Mouse (Mus musculus) fat pad, adult 2 months (tissue): ENCODE results near the gene Ap2b1.

Source experiments
- DNase-seq: peaks from one replicate; pipeline ENCODE4 v3.0.0-alpha.2; 2011; ENCODE audit warnings: low read depth, low spot score; ENCODE audit errors: extremely low read depth

The Ap2b1 gene

DNA sequence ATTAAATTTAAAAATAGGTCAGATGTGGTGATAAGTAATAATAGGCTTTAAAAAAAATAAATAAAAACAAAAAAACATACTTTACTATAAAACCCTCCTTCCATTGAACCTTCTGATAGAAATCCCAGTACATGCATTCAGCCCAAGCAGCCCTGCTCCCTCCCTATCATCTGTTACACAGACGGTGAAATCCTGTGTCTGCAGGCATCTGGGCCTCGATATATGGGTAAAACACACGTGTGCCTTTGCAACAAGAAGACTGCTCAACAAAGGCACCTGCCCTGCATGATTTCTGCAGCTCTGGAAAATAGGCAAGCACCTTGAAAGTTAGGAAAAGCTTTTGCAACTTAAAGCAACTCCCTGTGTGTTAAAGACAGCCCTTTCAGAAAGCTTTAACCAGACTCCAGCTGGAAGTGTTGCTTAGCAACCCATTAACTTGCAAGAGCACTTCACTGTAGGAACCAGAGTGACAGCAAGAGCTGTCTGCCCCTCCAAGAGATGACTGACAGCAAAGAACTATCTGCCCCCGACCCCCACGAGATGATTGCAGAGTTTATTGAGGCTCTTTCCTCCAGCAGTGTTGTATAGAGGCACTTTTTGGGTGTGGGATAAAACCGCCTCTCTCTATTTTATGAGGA, 96.1 kb downstream of the Ap2b1 start:
- DNase-seq, result no peak

DNA sequence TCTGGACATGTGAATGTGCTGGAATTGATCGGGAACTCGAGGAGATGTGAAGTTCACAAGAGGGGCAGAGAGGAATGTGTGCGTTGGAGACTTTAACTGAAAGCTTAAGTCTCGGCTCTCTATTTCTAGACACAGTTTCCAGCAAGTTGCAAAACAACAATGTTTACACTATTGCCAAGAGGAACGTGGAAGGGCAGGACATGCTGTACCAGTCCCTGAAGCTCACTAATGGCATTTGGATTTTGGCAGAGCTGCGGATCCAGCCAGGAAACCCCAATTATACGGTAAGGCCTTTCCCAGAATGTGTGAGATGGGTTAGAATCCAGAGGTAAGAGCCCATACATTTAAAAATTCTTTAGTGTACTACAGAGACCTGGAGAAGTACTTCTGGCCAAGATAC, 98.8 kb downstream of the Ap2b1 start:
- DNase-seq, result no peak

DNA sequence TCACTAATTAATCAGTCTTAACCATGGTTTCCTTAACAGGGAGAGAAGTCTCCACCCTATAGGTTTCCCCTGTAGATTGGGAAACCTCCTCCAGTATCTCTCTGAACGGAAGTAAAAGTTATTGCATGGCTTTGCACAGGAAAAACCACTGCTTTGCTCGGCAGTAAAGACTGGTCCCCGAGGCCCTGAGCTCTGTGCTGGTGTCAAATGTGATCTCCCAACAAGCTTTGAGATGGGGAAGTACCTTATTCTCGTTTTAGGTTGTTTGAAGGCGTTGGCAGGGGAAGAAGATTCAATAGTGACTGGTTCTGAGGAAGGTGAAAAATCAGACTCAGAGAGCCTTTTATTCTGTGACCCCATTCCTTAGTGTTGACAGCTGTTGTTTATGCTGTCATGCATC, 99.9 kb downstream of the Ap2b1 start:
- no peak for DNase-seq

DNA sequence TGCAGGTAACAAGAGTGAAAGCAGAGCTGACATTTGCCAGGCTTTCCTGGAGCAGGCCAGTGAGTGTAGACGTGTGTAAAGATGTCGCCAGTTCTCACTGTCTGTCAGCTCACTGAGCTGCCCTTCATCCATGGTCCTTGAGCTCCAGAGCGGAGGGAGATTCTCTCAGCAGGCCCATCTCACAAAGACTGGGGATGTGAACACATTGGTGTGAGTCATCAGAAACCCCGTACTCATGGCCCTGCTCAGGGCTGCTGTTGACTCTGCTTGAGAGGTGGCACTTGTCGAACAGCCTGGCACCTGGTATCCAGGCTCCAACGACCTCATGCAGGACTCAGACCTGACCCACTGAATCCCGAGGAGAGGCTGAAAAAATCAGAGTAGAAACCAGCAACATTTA, 105.0 kb downstream of the Ap2b1 start:
- DNase-seq, result no peak

DNA sequence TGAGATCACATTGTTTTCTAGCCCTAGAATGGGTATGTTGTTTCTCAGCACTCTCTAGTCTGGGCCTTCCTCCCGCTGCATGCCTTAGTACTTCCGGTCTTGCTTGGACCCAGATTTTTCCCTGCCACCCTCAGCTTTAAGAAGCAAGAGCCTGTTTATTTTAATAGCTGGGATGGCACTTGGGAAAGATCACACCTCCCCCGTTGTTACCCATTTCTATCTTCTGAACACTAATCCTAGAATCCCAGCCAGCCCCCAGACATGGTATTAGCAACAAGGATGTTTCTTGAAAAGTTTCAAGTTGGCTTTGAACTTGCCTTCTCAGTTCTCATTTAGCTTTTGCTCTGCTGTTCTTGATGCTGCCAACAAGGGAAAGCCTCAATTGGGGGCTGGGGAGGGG, 107.6 kb downstream of the Ap2b1 start:
- DNase-seq, result no peak

DNA sequence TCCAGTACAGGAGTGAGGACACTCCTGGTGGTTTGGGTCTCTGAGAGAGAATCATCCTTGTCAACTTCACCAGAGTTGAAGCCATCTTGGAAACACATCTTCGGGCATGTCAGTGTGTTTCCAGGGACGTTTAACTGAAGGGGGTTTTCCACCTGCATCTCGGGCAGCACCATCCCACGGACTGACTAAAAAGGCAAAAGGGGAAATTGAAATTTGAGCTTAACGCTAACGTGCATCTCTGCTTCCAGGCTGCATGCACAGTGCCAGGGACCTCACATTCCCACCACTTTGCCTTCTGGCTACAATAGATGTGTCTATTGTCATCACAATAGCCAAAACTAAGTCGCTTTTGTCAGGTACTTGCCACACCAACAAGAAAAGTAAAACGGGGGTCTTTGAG, 109.4 kb downstream of the Ap2b1 start:
- no peak for DNase-seq

DNA sequence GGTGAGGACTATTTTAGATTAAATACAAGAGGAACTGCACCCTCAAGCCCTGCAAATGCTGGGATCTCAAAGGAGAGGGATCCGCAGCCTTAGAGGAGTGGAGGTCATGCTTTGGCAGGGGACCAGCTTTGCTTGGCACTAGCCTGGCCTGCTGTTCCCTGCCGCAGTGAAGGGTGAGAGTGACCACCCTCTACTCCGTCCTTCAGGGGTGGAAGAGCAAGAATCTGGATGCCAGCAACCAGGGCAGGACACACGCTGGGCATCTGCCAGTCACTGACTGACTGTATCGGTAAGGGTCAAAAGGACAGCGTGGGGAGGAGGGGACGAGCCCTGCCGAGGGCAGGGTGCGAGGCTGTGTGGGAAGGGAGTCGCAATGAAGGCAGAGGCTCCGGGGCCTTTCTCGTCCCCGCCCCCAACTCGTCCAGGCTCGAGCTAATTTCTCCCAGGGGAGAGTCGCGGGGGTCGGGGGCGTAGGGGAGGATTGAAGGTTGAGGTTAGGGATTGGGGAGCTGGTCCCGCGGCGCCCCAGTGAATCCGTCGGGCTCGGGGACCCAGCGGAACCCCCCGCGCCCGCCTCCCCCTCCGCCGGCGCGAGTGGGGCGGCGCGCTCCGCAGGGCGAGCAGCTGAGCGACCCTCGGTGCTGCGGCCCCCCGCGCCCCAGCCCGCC, 110.4 kb downstream of the Ap2b1 start, which contains the start of gene Rasl10b:
Gene Rasl10b (plus strand): TSS at position 51 of the 668 bp plus-strand sequence.
- no peak for DNase-seq

DNA sequence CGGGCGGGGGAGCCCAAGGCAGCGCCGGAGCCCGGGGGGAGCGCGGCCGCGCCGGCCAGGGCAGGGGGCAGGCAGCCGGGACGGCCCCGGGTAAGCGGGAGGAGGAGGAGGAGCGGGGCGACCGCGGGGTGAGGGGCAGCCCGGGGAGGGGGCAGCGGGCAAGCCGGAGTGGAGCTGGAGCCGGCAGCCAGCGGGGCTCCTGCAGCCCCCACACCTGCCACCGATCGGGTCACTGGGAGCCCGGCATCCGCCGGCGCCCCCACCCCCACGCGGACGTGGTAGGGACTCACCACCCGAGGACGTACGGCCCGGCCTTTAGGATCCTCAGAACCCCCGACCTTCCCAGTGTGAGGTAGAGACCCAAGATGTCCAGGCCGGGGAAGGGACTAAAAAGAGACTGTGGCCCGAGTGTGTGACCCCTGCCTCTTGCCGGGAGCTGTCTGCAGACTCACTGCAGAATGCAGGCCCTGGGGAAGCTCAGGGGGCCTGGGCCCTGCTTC, 111.0 kb downstream of the Ap2b1 start:
- no peak for DNase-seq

DNA sequence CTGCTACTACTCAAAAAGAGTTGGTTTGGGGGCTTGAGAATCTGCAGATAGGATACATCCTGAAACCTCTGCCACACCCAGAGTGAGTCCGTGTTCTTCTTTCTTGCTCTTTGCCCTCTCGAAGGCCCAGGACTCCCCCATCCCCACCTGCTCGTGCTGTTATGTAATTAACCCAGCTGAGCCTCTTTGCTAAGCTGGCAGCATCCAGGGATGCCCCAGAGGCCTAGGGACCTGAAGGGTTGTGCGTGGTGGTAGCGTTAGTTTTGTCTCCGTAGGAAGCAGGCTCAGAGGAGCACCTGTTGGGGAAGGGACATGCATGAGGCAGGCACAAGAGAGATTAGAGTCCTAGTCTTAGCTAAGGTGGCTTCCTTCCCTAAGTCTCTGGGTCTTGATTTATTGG, 111.7 kb downstream of the Ap2b1 start:
- DNase-seq, result no peak

DNA sequence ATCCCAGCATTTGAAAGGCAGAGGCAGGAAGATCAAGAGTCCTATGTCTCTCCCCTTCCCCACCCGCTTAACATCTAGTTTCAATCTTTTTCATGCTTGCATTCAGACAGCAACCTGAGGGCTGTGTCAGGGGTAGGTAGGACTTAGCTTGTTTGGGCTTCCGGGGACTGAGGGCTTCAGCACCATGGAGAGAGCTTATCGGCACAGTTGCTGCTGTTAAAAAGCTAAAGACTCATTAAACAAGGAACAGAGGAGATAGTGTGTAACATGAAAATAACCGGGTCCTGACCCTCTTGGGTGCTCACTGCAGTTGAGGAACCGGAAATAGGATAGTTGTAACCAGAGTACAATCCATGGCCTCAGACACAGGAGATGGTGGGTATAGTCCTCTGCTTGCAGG, 118.3 kb downstream of the Ap2b1 start:
- DNase-seq, result no peak

DNA sequence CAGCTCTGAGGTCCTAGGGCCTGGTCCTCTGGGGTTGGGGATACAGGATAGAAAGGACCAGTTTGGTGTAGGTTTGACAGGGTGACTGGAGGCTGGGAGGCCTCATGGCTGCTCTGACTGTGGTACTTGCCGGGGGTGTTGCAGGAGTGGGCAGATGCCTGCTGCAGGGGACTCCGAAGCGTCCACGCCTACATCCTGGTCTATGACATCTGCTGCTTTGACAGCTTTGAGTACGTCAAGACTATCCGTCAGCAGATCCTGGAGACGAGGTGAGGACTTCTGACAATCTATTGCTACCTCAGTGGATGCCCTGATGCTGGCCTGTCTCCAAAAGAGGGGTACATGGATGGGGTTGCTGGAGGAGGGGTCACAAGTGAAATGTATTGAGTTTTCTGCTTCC, 118.9 kb downstream of the Ap2b1 start:
- DNase-seq, result no peak

DNA sequence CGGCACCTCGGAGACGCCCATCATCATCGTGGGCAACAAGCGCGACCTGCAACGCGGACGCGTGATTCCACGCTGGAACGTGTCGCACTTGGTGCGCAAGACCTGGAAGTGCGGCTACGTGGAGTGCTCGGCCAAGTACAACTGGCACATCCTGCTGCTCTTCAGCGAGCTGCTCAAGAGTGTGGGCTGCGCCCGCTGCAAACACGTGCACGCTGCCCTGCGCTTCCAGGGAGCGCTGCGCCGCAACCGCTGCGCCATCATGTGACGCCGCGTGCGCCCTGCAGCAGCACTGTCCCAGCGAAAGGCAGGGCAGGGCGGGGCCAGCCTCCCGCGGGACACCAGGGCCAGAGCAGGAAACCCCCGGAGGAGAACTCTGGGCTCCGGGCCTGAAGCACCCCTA, 119.7 kb downstream of the Ap2b1 start:
- DNase-seq, result no peak

DNA sequence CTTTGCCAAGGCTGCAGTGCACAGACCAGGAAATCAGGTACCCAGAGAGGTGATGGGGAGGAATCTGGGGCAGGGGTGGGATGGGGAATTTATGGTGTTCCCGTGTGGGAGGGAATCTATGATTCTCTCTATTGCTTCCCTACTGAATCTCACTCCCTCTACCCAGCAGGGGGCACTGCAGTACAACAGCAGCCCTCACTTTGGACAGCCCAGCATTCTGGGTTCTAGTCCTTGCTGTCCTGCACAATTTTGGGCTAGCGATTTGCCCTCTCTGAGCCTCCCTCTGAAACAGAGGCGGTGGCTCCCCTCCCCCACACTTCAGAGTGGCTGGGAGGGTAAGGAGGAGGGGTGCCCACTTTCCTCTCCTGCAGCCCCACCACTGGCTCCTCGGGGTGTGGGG, 121.5 kb downstream of the Ap2b1 start:
- DNase-seq, result no peak

DNA sequence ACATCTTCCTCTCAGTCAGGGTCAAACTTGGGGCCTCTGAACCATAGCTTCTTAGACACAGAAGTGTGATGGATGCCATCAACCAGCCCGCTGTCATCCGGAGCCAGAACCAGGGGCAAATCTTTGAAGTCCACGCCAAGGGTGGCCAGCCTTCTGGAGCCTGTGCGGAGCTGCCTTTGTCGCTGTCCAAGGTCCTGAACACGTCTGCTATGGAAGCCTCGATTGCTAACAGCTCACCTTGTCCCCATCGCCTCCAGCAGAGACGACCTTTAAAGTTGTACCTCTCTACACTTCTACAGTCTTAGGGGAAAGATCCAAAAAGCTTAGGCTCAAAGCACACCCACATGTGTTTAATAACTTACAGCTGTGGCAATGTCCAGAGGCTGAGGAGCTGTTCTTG, 122.5 kb downstream of the Ap2b1 start:
- no peak for DNase-seq

DNA sequence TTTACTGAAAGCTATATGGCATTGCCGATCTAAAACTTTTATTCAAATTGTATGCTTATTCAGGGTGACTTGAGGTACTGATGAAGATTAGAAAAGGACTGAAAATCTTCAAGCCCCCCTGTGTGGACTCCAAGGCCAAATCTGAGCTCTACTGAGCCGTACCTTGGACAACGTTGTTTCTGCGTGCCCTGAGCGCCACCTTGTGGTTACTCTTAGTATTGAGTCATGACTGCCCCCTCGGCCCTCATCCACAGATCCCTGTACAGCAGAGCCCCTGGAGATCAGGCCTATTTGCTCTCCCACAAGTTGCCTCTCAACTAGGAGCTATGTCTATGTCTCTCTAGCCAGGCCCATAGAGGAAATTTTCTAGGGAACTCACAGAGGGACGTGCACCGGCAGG, 125.9 kb downstream of the Ap2b1 start:
- no peak for DNase-seq

DNA sequence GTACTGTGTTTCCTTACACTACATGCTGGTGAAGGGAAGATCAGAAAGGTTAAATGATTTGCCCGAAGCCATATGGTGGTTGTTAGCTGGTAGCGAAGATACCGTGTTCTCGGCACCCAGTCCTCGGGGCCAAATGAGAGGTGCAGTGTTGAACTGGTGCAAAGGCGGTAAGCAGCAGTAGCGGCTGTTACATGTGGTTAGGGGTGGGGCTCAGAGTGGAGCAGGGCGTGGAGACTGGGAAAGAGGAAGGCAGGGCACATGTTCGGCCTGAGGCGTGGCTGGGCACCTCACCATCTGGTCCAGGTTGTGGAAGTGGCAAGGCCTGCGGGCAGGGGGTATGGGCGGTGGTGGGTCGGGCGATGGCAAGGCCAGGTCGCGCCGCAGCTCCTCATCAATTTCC, 128.1 kb downstream of the Ap2b1 start:
- no peak for DNase-seq

DNA sequence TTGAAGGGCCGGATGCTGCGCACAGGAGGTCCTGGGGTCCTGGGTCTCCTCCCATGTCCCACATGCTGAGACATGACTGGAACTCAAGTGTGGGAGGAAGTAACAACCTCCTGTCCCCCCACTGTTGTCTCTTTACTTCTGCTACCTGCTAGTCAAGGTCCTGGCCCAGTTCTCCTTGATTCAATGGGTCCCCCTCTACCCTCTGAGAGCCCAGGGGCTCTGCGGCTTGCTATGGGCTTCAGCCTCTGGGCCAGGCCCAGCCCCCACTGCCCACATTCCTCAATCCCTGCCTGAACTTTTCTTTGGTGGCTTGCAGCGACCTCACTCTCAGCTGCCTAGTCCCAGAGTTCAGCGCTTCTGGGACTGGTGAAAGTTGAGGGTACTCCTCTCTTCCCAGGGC, 130.5 kb downstream of the Ap2b1 start, which contains the start of gene Gas2l2:
Gene Gas2l2 (minus strand): TSS at position 101 of the 400 bp plus-strand sequence.
- DNase-seq, result no peak

DNA sequence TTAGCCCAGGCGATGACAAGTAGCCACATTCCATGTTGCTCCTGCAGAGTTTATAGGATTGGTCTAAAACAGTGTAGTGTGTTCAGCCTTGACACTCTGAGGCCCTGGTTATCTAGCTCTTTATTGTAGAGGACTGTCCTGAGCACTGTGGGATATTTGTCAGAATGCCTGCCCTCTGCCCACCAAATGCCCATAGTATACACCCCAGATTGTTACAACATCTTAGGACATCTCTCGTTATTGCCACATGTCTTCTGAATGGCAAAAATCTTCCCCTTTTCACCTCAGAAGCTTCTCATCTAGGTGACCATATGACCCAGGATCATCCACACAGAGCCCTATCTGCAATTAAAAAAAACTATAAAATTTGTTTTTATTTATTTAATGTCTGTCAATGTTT, 133.7 kb downstream of the Ap2b1 start:
- no peak for DNase-seq

DNA sequence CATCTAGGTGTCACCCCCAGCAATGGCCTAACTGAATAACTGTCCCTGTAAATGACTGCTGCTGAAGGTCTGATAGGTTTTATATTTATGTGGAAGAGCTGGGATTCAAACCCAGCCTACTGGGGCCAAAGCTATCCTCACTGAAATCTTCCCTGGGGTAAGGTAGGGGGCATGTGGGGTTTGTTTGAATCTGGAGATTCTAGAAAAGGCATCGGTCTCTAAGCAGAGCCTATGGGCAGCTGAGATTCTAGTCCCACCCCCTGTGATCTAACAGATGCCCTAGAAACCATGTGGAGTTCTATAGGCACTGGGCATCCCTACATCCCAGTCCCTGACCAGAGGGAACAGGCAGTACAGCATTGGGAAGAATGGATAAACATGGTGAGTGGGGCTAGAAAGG, 138.6 kb downstream of the Ap2b1 start, which contains the start of gene 1700020L24Rik:
Gene 1700020L24Rik (plus strand): TSS at position 301 of the 400 bp plus-strand sequence.
- DNase-seq, result no peak

DNA sequence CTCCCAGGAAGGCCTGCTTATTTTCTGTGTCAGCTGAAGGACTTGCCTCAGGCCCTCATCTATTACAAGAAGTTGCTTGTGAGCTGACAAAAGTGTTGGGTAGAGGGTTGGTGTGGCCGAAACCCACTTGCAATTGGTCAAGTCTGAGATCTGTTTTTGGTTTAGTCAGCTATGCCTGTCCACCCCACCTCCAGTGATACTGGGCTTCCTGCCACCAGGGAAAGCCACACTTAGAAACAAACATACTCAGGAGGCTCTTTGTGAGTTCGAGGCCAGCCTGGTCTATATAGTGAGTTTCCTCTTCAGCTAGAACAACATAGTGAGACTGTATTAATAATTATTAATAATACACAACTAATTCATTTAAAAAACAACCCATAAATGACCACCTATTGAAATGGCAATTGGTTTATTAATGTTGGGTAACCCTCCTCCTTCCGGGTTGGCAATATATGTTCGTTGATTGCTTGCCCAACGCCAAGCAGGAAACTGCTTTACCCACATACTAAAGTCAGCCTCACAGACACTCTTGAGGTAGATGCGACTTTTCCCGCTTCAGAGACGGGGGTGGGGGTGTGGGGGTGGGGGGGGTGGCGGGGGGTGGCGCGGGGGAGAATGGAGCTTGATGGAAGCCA, 140.7 kb downstream of the Ap2b1 start:
- DNase-seq, result no peak

DNA sequence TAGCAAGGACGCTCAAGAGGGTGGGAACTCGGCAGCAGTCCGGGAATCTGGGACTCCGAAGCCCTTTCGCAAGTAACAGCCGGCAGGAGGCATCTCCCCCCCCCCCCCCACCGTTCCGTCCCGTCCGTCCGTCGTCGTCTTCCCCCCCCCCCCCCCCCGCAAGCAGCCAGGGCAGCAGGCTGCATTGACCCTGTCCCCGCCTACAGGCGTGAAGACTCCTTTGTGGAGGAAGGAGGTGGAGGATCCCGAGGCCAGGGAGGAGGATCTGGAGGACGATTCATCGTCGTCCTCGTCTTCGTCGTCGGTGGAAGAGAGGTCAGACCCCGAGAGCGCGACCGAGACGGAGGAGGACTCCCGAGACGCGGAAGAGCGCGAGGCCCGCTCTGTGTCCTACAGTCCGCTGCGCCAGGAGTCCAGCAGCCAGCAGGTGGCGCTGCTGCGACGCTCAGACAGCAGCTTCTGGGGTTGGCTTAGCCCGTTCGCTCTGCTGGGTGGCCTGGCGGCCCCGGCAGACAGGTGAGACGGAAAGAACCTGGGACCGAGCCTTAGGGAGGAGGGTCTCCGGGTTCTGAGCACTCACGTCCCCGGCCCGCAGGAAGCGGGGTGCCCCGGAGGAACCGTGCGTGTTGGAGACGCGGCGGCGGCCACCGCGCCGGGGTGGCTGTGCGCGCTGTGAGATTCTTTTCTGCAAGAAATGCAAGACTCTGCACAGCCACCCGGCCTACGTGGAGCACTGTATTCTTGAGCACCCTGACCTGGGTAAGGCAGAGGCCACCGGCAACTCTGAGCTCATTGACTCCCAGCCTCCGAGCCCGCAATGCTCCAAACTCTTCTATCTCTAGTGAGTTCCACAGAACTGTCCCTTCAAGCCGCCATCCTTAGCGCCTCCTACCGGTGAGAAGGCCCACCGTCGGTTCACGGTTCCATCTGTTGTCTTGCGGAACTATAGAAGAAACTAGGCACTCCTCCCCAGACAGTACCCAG, 141.5 kb downstream of the Ap2b1 start:
- no peak for DNase-seq
